In genomic region chr14:122305132-122305531, GRCm38 (mm10) we compare ENCODE assay signal across 19 mouse cellular contexts.
DNase-seq lines count a peak whose midpoint lies in the region; ATAC-seq and TF ChIP-seq lines count a peak whose summit lies in the region.
"Had no signal": no experiment of that assay in that cellular context is flagged by ENCODE, and none has a peak within 500 bp of the region (broad histone marks: within the 10 kb centered on the region; RNA-seq: fewer than 3 reads in every experiment).

No protein-coding gene starts in this region.

- H3K4me2 ChIP-seq in hindbrain, embryonic 16.5 days (ENCODE audit: low read length) = no peak overlapping the region
- H3K4me2 ChIP-seq in hindbrain, embryonic 12.5 days (replicated peaks) = no peak overlapping the region
- H3K4me2 ChIP-seq in midbrain, embryonic 15.5 days = no peak overlapping the region
- H3K4me2 ChIP-seq in midbrain, embryonic 16.5 days (ENCODE audit: low read length) = no peak overlapping the region
- no peak overlapping the region for H3K4me2 ChIP-seq in neural tube, embryonic 15.5 days
- no peak overlapping the region for H3K4me2 ChIP-seq in intestine, postnatal 0 days (replicated peaks; ENCODE audit: low read depth)
- H3K4me2 ChIP-seq: embryonic facial prominence, embryonic 13.5 days; heart, embryonic 15.5 days; liver, embryonic 11.5 days had no signal

- no peaks in the 10 kb centered on the region for H3K9me3 ChIP-seq in hindbrain, embryonic 16.5 days (ENCODE audit: control insufficient read depth, low read length)
- H3K9me3 ChIP-seq in hindbrain, embryonic 12.5 days (replicated peaks) = no peaks in the 10 kb centered on the region
- H3K9me3 ChIP-seq in midbrain, embryonic 15.5 days = no peaks in the 10 kb centered on the region
- H3K9me3 ChIP-seq in midbrain, embryonic 16.5 days (replicated peaks; ENCODE audit: control insufficient read depth, low read length, poor library complexity, severe bottlenecking) = no peaks in the 10 kb centered on the region
- no peaks in the 10 kb centered on the region for H3K9me3 ChIP-seq in neural tube, embryonic 15.5 days (replicated peaks)
- no peaks in the 10 kb centered on the region for H3K9me3 ChIP-seq in intestine, postnatal 0 days (ENCODE audit: control insufficient read depth)
- H3K9me3 ChIP-seq: embryonic facial prominence, embryonic 13.5 days; heart, embryonic 15.5 days had no signal

- H3K4me1 ChIP-seq in hindbrain, embryonic 16.5 days (ENCODE audit: control insufficient read depth, insufficient read depth, low read depth, low read length) = peaks cover 5% of the 10 kb centered on the region
- peaks cover 3% of the 10 kb centered on the region; the same call in 1 of the 2 replicates for H3K4me1 ChIP-seq in hindbrain, embryonic 12.5 days
- 0 out of 2 replicates have a peak, but pooled peaks cover 4% of the 10 kb centered on the region for H3K4me1 ChIP-seq in midbrain, embryonic 15.5 days
- H3K4me1 ChIP-seq in midbrain, embryonic 16.5 days (ENCODE audit: control insufficient read depth, insufficient read depth, low read length) = 0 out of 2 replicates have a peak, but pooled peaks cover 5% of the 10 kb centered on the region
- peaks cover 7% of the 10 kb centered on the region for H3K4me1 ChIP-seq in neural tube, embryonic 15.5 days
- no peaks in the 10 kb centered on the region for H3K4me1 ChIP-seq in intestine, postnatal 0 days (replicated peaks; ENCODE audit: control insufficient read depth, insufficient read depth, low read length)
- H3K4me1 ChIP-seq: embryonic facial prominence, embryonic 13.5 days; heart, embryonic 15.5 days; megakaryocyte, embryonic 14.5 days had no signal

- no peak overlapping the region for H3K9ac ChIP-seq in hindbrain, embryonic 16.5 days (ENCODE audit: low read depth, low read length)
- no peak overlapping the region for H3K9ac ChIP-seq in hindbrain, embryonic 12.5 days
- H3K9ac ChIP-seq in midbrain, embryonic 15.5 days = no peak overlapping the region
- no peak overlapping the region for H3K9ac ChIP-seq in midbrain, embryonic 16.5 days (ENCODE audit: low read depth, low read length)
- no peak overlapping the region for H3K9ac ChIP-seq in neural tube, embryonic 15.5 days (replicated peaks)
- H3K9ac ChIP-seq in intestine, postnatal 0 days (ENCODE audit: low read depth, low read length) = no peak overlapping the region
- H3K9ac ChIP-seq: embryonic facial prominence, embryonic 13.5 days; heart, embryonic 15.5 days had no signal

- 41% methylated on average over 8 of the region's 8 CpGs for WGBS in hindbrain, embryonic 16.5 days
- WGBS in hindbrain, embryonic 12.5 days = 58% methylated on average over 8 of the region's 8 CpGs
- 44% methylated on average over 8 of the region's 8 CpGs for WGBS in midbrain, embryonic 15.5 days
- 48% methylated on average over 8 of the region's 8 CpGs for WGBS in midbrain, embryonic 16.5 days
- 43% methylated on average over 8 of the region's 8 CpGs for WGBS in neural tube, embryonic 15.5 days
- WGBS in intestine, postnatal 0 days = 62% methylated on average over 8 of the region's 8 CpGs

- no peak overlapping the region for H3K27ac ChIP-seq in hindbrain, embryonic 16.5 days (ENCODE audit: low read depth, low read length)
- H3K27ac ChIP-seq in hindbrain, embryonic 12.5 days = no peak overlapping the region
- no peak overlapping the region for H3K27ac ChIP-seq in midbrain, embryonic 15.5 days
- H3K27ac ChIP-seq in midbrain, embryonic 16.5 days (ENCODE audit: low read length) = no peak overlapping the region
- no peak overlapping the region for H3K27ac ChIP-seq in neural tube, embryonic 15.5 days (replicated peaks)
- H3K27ac ChIP-seq in intestine, postnatal 0 days (ENCODE audit: low read depth, low read length) = no peak overlapping the region
- H3K27ac ChIP-seq: embryonic facial prominence, embryonic 13.5 days; heart, embryonic 15.5 days had no signal

- DNase-seq in brain, embryonic 14.5 days (ENCODE audit: low read depth) = peak; percentile 67
- DNase-seq in testis, postnatal 10 days (ENCODE audit: low spot score) = no peak
- DNase-seq: adrenal gland, adult 2 months; cerebellum, adult 9-11 months; gastrocnemius, postnatal 36 days; heart, postnatal 4 days; lung, adult 18-20 months; lung, postnatal 14 days; thymus, adult 2 months had no signal

- H3K27me3 ChIP-seq in hindbrain, embryonic 16.5 days (replicated peaks; ENCODE audit: control insufficient read depth, insufficient read depth, low read length) = 0 out of 2 replicates have a peak, but pooled peaks cover 2% of the 10 kb centered on the region
- no peaks in the 10 kb centered on the region for H3K27me3 ChIP-seq in hindbrain, embryonic 12.5 days
- 0 out of 2 replicates have a peak, but pooled peaks cover 5% of the 10 kb centered on the region for H3K27me3 ChIP-seq in midbrain, embryonic 15.5 days (replicated peaks)
- no peaks in the 10 kb centered on the region for H3K27me3 ChIP-seq in midbrain, embryonic 16.5 days (ENCODE audit: control insufficient read depth, insufficient read depth, low read depth, low read length)
- no peaks in the 10 kb centered on the region for H3K27me3 ChIP-seq in neural tube, embryonic 15.5 days (replicated peaks)
- no peaks in the 10 kb centered on the region for H3K27me3 ChIP-seq in intestine, postnatal 0 days (replicated peaks; ENCODE audit: control insufficient read depth, insufficient read depth, low read length)
- H3K27me3 ChIP-seq: embryonic facial prominence, embryonic 13.5 days; heart, embryonic 15.5 days; megakaryocyte, embryonic 14.5 days had no signal

- H3K36me3 ChIP-seq in hindbrain, embryonic 16.5 days (ENCODE audit: control insufficient read depth, insufficient read depth, low read length) = no peaks in the 10 kb centered on the region
- H3K36me3 ChIP-seq in hindbrain, embryonic 12.5 days = no peaks in the 10 kb centered on the region
- H3K36me3 ChIP-seq in midbrain, embryonic 15.5 days (replicated peaks) = no peaks in the 10 kb centered on the region
- H3K36me3 ChIP-seq in midbrain, embryonic 16.5 days (ENCODE audit: control insufficient read depth, insufficient read depth, low read length) = no peaks in the 10 kb centered on the region
- no peaks in the 10 kb centered on the region for H3K36me3 ChIP-seq in neural tube, embryonic 15.5 days
- no peaks in the 10 kb centered on the region for H3K36me3 ChIP-seq in intestine, postnatal 0 days (ENCODE audit: control insufficient read depth, insufficient read depth)
- H3K36me3 ChIP-seq: embryonic facial prominence, embryonic 13.5 days; heart, embryonic 15.5 days had no signal

- no peak overlapping the region for H3K4me3 ChIP-seq in hindbrain, embryonic 16.5 days (ENCODE audit: low read length)
- H3K4me3 ChIP-seq in hindbrain, embryonic 12.5 days = no peak overlapping the region
- no peak overlapping the region for H3K4me3 ChIP-seq in midbrain, embryonic 15.5 days
- no peak overlapping the region for H3K4me3 ChIP-seq in midbrain, embryonic 16.5 days (ENCODE audit: low read depth, low read length)
- no peak overlapping the region for H3K4me3 ChIP-seq in neural tube, embryonic 15.5 days (replicated peaks)
- no peak overlapping the region for H3K4me3 ChIP-seq in intestine, postnatal 0 days (ENCODE audit: low read depth, low read length)
- H3K4me3 ChIP-seq: embryonic facial prominence, embryonic 13.5 days; heart, embryonic 15.5 days; megakaryocyte, embryonic 14.5 days had no signal

- ATAC-seq in hindbrain, embryonic 16.5 days = peak; percentile 48
- no peak for ATAC-seq in hindbrain, embryonic 12.5 days (ENCODE audit: low FRiP score)
- peak; percentile 62 for ATAC-seq in midbrain, embryonic 15.5 days (replicated peaks)
- ATAC-seq in midbrain, embryonic 16.5 days = no peak; the same call in 1 of the 2 replicates
- ATAC-seq in neural tube, embryonic 15.5 days (ENCODE audit: low FRiP score) = peak; percentile 47; the same call in 1 of the 2 replicates
- no peak for ATAC-seq in intestine, postnatal 0 days

- TF ChIP-seq CTCF in brain, embryonic 14.5 days (IDR thresholded peaks at IDR 0.05; ENCODE audit: borderline replicate concordance, extremely low read depth, insufficient read depth, insufficient read length) = no peak
- no peak for TF ChIP-seq CTCF in intestine, postnatal 0 days (IDR thresholded peaks at IDR 0.05; ENCODE audit: low read depth)

- TF ChIP-seq POLR2A in brain, embryonic 14.5 days (IDR thresholded peaks at IDR 0.05; ENCODE audit: borderline replicate concordance, extremely low read depth, insufficient read depth, insufficient read length, poor library complexity, severe bottlenecking) = no peak

Comparison
In these comparisons a context has a peak if more than half of its experiments do, and no peak if none do; other contexts are left out.
1. ATAC-seq: peak in hindbrain, embryonic 16.5 days (single experiment), midbrain, embryonic 15.5 days (single experiment) and neural tube, embryonic 15.5 days (single experiment); none in hindbrain, embryonic 12.5 days (single experiment), midbrain, embryonic 16.5 days (single experiment) and intestine, postnatal 0 days (single experiment).